Mouse (Mus musculus) left cerebral cortex, adult 9 months (tissue): ENCODE results near the gene Hist1h4j.
"Not testable (repeated sequence)": the region's sequence is repeated elsewhere in the genome, so short reads cannot be mapped to it uniquely, and the experiment has no call there.

Experiments used
- DNase-seq, 2 experiments: peaks; one replicate each; pipeline ENCODE4 v3.0.0; 2022; ENCODE audit warnings: low spot score in 2 of 2

Hist1h4j gene

DNA sequence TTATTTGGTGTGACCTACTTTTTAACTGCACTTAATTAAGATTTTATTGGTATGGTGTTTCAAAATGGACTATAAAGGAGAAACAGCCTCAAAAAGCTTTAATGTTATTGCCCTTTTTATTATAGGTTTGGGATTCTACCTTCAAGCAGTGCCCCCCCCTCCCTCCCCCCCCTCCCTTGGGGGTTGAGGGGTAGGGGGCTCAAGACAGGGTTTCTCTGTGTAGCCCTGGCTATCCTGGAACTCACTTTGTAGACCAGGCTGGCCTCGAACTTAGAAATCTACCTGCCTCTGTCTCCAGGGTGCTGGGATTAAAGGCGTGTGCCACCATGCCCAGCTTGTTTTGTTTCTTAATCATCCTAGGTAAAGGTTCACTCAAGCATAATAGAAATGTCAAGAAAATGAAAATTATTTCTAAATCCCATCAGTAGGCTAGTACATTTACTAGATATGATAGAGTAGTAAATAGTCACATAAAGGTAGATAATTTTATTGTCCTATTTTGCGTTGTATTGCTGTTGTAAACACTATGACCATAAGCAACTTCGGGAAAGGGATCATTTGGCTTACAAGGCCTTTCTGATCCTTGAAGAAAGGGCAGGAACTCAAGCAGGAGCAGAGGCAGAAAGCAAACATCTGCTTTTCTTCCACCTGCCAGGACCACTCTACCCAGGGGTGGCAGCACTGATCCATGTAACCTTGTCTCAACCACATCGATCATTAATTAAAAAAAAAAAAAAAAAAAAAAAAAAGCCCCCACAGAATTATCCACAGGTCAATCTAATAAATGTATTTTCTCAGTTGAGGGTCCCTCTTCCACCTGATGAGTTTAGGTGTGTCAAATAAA lies 11.6 kb upstream of the Hist1h4j start:
- no peak for DNase-seq

DNA sequence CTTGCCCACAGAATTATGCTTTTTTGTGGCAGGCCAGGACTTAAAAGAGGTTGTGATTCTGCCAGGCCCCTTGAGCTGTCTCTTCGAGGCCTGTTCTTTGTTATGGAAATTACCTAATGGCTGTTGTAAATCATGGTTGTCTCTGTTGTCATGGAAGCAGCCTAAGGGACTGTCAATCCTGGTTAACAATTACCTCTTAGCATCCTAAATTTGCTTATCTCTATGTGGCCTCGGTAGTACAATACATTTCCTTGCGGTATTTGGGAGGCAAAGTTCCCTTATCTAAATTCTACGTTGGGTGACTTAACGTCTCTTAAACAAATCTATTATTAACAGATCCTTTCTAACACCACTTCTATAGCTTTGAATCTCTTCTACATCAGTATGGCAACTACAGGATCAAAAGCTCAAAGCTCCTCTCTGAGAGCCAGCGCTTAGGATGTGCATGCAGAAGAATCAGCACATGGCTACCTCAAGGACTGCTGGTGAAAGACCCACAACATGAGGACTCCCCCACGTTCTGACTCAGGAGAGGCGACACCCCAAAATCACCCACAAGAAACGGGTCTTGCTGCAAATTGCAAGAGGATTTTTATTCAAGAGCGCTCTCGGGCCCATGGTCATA lies 6.8 kb upstream of the Hist1h4j start:
- no peak for DNase-seq

DNA sequence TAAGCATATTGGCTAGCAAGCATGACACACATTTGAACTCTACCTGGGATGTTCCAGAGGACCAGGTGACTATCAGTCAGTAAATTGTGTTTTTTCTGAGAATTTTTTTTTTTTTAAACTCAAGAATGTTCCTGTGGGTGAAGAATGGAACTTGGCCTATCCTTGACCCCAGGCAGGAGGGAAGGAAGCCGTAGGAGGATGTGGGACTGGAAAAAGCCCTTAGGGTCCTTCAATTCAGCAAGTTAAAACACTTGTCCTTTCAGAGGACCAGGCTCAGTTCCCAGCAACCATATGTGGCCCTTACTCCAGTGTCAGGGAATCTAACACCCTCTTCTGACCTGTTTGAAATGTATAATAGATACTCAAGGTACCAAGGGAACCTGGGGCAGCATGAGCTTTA lies 5.3 kb upstream of the Hist1h4j start:
- DNase-seq = no peak

DNA sequence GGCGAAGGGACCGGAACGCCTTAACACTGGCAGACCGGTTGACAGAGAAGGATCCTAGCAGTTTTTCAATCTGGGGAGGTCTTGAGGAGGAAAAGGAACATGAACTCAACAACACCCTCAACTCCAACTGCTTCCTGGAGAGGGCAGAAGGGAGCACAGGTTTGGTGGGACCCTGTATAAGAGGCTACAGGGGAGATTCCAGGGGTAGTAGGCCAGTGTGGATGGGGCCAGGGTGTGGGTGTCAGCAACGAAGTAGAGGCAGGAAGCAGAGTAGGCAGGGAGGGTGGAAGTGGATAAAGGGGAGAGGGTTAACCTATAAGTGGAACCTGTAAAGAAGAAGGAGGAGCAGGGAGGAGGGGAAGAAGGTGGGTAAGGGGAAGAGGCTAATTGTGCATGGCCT lies 1.4 kb upstream of the Hist1h4j start:
- no peak for DNase-seq

DNA sequence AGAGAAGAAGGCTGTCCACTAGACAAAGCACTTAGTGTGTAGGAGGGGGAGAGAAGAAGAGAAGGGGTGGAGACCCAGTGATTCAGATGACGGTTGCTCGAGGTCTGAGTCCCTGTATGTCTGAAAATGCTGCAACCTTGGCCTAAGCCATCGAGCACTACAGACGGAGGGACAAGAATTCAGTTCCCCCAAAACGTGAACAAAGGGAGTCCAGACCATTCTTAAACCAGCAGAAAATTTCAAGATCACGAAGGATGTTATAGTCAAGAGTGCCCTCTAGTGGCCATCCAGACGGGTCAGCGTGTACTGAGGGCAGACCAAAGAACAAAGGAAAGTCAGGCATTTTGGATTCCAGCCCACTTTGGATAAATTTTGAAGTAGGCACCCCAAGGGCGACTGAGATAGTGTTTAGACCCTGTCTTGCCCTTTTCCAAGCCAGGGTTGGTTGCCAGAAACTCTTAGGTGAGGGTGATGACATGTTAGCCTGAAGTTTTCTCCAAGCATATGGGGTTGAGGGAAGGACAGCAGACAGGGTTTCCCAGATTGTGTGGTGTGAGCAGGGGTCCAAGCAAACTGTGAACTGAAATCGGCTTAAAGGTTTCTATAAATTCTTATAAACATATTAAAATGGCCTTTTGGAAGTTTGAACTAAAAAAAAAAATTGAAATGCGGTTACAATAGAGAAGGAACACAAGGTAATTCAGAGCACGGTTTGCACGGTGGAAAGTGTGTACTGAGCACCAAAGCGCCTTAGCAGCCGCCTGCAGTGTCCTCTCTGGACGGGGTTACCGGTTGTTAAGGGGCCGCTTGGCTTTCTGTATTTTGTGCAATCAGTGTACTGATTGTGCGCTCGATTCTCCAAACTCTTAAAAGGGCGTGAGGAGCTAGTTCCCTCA lies 606 bp upstream of the Hist1h4j start:
- peak in 1 of 2 experiments; percentile 80 for DNase-seq

DNA sequence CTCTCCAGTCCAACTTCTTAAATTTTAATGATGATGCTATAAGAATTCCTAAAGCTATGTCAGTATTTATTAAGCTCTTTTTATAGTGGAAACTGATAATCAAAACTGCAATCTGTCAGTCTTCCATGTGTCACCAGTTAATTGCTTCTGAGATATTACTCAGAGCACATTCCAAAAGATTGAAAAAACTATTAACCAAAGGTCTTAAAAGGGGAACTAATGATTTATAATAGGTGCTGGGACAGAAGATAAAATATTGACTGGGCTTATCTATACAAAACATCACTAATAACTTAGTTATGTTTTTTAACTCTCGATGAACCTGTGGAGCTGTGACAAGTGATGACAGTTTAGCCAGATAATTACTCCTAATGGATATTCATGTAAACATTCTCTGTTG lies 10.1 kb downstream of the Hist1h4j start:
- no peak for DNase-seq

DNA sequence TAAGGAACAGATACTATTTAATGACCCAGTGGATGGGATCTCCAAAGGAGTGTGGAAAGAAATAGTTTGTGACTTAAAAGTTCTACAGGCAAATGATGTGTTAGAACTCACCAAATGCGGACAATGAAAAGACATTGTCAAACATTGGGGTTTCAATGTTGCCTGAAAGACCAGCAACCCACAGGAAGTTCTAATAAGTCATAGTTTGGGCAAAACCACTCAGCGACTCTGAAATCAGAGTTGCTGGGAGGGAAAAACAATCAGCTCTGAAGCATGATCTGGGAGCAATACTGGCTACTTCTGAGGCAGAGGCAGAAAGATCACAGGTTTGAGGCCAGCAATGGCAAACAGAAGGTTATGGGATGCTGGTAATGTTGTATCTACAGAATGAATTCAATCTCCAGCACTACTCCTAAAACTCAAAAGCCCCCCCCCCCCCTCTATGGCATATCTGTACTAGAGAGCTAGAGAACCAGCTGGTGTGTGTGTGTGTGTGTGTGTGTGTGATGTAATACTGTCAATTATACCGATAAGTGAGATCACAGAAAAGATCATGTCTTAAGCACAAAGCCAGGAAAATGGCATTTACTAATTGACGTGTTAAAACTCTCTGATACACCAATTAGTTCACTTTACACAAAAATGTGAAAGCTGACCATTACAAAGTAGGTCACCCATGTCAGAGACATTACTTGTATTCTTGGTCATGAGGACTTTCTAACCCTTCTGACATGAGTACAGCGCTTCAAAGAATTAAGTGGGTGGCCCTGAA lies 14.7 kb downstream of the Hist1h4j start:
- no peak for DNase-seq

DNA sequence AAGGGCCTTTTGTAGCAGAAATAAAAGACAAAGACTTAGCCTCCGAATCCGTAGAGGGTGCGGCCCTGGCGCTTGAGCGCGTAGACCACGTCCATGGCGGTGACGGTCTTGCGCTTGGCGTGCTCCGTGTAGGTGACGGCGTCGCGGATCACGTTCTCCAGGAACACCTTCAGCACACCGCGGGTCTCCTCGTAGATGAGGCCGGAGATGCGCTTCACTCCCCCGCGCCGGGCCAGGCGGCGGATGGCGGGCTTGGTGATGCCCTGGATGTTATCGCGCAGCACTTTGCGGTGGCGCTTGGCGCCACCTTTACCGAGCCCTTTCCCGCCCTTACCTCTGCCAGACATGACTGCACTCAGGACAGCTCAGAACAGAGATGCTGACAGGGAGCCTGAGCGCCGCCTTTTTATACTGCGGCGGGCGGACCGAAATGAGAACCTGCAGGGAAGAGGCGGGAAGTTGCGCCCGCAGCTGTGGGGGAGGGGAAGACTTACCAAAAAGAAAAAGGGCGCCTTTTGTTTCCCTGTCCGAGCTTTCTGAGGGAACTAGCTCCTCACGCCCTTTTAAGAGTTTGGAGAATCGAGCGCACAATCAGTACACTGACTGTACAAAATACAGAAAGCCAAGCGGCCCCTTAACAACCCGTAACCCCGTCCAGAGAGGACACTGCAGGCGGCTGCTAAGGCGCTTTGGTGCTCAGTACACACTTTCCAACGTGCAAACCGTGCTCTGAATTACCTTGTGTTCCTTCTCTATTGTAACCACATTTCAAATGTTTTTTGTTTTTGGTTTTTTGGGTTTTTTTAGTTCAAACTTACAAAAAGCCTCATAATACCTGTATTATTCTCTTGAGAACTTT lies 15.5 kb downstream of the Hist1h4j start, which contains the start of gene Hist1h4k:
Gene Hist1h4k (minus strand): TSS at position 347 of the 859 bp plus-strand sequence.
- peak; percentile 80 to 95 for DNase-seq

DNA sequence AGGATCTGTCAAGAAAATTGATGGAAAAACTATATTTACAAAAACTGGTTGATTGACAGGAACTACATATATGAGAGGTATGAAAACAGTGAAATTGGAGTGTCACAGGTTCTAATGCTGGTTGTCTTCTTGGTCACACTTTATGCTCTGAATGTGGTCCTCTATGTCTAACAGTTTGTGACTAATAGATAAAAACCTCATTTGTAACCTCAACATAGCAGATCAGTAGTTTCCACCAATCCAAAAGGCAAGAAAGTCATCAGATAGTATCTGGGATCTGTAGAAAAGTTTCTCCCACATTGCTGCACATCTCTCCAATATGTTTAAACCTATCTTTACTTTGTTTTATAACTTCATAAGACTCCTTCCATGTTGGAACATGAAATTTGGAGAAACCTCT lies 16.6 kb downstream of the Hist1h4j start:
- no peak for DNase-seq

DNA sequence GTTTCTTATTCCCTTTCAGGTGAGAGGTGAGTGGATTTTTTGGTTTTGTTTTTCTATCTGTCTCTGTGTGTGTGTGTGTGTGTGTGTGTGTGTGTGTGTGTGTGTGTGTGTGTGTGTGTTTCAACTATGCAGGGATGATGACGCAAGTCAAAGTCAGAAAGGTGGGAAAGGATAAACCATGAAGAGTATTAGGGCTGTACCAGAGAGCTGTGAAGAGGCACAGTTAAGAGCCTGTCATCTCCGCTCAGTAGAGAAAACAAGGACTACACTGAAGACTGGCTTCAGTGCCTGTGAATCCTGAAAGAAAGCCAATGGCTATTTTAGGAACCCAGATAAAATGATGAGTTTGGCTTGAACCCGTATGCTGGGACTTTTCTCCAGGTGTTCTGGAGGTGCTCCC lies 17.0 kb downstream of the Hist1h4j start:
- no peak for DNase-seq

DNA sequence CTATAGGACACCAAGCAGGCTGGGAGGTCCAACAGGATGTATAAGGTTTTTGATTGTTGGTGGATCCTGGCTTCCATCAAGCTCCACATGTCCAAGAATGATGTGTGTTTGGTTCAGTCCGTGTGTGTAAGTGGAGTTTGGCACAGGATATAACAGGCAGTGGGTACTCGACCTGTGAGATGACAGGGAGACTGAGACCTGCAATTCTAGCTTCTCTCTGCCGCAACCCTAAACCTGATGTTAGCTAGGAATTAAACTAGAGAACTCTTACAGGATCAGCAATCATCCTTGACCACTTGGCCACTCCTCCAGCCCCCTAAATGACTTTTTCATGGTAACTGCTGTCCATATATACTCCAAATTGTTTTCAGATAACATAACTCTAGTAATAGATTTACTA lies 17.5 kb downstream of the Hist1h4j start:
- no peak for DNase-seq

DNA sequence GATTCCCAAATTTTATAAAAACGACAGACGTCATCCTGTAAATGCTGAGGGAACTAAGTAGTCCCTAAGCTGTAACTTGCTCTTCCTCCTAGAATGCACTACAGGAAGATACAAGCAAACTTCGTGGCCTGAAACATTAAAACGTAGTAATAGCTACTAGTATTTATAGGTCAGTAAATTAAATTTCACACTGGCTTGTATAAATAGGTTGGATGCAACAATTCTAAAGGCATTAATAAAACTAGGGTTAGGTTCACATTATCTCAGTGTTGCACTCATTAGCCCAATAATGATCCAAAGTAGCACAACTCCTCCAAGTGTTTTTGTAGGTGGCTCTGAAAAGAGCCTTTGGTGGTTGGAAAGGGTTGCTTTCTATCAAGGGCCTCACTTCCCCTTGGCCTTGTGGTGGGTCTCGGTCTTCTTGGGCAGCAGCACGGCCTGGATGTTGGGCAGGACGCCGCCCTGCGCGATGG lies 18.2 kb downstream of the Hist1h4j start:
- no peak for DNase-seq

DNA sequence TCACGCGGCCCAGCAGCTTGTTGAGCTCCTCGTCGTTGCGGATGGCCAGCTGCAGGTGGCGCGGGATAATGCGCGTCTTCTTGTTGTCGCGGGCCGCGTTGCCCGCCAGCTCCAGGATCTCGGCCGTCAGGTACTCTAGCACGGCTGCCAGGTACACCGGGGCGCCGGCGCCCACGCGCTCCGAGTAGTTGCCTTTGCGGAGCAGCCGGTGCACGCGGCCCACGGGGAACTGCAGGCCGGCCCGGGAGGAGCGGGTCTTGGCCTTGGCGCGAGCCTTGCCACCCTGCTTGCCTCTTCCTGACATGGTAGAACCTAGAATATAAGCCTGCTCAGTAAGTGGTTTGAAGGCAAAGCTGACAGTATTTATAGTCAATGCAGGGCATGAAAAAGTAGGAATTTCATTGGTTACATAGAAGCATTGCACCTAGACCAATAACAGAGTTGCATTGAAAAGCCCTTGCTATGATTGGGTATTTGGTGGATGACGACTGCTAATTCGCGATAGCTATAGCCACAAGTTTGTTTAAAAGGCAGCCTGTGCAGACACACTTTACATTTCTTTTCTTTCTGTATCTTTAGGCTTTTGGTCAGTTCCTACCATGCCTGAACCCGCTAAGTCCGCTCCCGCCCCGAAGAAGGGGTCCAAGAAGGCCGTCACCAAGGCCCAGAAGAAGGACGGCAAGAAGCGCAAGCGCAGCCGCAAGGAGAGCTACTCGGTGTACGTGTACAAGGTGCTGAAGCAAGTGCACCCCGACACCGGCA lies 18.8 kb downstream of the Hist1h4j start, which contains the start of the genes Hist1h2ak and Hist1h2bn:
Gene Hist1h2ak (minus strand): TSS at position 304 of the 762 bp plus-strand sequence.
Gene Hist1h2bn (plus strand): TSS at position 600 of the 762 bp plus-strand sequence.
- DNase-seq = peak; percentile 82 to 88

DNA sequence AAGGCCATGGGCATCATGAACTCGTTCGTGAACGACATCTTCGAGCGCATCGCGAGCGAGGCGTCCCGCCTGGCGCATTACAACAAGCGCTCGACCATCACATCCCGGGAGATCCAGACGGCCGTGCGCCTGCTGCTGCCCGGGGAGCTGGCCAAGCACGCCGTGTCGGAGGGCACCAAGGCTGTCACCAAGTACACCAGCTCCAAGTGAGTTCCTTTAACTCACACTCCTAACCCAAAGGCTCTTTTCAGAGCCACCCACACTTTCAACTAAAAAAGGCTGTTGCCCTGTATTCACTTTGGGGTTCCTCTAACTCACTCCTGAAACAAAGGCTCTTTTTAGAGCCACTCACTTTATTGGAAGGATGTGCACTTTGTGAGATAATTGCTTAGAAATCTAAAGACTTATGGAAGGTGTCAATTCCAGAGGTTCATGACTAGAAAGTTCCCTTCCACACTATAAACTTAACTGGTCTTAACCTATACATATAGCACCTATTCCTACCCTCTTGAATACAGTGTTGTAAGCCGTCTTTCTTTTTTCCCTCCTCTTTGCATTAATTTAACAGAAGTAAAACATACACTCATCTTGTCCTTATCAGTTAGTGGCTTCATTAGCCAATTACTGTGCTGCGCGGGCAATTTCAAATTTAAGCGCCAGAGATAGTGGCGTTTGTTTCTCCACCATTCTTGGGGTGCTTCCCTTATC lies 19.6 kb downstream of the Hist1h4j start:
- DNase-seq = not testable (repeated sequence)

DNA sequence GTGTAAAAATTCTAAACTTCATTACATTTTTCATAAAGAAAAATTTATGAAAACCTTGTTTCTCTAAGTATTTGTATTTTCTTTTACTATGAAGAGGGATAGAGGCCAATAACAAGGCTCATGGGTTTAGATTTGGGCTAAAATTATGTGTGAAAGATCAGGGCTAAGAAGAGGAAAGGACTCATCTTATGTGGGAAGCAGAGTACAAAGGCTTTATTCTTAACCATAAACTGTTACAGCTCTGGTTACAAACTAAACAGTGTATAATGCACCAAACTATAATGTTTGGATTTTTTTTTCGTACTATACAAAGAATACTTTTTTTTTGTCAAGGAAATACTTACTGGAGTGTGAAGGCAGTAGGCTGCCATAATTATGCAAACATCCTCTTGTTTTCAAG lies 20.8 kb downstream of the Hist1h4j start:
- DNase-seq = no peak

DNA sequence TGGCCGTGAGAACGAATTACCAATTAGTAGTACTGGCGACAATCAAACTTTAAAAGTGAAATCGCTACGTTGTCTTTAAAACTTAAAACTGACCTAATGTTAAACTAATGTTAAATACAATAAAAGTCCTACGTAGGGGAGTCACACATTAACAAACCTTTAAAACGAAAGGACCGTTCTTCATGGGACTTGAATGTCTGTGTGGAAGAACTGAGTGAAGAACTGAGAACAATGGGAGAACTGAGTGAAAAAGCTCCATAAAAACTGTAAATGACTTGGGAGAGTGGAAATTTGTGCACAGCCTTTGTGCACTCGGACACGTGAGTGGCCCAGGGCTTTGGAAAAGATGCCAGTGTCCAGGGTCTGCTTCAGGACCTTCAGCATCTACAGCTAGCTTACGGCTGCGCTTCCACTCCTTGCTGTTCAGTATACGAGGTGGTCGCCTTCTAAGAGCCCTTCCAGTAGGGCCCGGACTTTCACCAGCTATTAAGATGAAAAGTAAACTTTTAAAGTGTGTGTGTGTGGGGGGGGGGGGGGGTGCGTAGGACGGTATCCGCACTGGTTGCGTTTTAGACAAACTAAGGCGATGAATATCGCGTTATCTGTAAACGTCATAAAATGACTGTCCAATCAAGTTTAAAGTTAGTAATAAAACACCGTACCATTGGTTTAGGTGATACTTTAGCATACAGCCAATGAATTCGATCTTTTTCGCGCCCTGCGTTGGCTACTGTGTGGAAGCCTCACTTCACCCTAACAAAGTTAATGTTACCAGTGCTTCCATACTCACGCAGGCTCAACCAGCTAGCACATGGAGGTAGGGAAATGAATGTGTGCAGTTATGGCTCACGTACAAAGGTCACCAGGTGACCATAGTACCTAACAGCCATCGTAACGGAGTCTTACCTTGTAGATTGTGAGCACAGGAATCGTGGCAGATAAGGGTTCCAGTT lies 44.2 kb downstream of the Hist1h4j start:
- peak; percentile 76 to 78 for DNase-seq
